Mouse (Mus musculus): ENCODE data around the gene Upk1a. TPM values are rescaled to one million over a fixed set of nuclear protein-coding genes. Genes with fewer than 3 reads are reported as not detected.

Upk1a gene
- polyA plus RNA-seq (2014; fragmentation: Illumina TruSeq; extraction: RNeasy Lipid Tissue Mini Kit (QIAGEN cat#74804); ENCODE audit: low read depth, low replicate concordance), result 0.31 TPM

DNA sequence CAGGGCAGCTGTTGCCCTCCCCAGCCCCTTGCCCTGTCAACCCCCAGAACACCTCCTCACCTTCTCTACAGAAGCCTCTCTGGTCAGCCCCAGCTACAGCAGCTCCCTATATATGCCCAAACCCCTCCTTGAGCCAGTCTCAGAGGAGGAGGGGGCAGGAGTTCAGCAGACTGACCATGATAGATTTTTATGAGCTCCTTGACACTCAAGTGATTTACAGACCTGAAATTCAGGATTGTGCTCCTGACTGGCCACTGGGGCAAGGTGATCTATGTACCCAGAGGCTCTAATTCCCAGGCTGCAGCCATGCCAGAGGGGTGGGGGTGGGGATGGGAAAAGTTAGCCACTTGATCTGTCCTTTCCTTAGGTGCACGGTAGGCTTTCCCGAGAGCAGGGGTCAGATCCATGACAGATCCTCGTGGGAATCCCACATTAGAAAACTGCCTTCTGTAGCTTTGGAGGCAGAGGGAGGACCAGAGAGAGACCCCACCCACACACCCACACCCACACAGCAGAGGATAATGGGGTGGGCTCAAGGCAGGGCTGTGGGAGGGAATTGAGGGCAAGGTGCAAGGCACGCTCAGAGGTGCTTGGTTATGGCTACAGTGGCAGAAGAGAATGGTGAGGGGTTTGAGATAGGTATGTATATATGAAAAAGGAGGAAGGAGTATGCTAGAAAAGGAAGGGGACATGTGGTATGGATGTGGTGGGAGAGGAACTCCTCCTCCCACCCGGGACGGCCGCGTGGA, at the start of gene Upk1a:
Upk1a (minus strand) TSS at position 194 of the 749 bp plus-strand sequence.

DNA sequence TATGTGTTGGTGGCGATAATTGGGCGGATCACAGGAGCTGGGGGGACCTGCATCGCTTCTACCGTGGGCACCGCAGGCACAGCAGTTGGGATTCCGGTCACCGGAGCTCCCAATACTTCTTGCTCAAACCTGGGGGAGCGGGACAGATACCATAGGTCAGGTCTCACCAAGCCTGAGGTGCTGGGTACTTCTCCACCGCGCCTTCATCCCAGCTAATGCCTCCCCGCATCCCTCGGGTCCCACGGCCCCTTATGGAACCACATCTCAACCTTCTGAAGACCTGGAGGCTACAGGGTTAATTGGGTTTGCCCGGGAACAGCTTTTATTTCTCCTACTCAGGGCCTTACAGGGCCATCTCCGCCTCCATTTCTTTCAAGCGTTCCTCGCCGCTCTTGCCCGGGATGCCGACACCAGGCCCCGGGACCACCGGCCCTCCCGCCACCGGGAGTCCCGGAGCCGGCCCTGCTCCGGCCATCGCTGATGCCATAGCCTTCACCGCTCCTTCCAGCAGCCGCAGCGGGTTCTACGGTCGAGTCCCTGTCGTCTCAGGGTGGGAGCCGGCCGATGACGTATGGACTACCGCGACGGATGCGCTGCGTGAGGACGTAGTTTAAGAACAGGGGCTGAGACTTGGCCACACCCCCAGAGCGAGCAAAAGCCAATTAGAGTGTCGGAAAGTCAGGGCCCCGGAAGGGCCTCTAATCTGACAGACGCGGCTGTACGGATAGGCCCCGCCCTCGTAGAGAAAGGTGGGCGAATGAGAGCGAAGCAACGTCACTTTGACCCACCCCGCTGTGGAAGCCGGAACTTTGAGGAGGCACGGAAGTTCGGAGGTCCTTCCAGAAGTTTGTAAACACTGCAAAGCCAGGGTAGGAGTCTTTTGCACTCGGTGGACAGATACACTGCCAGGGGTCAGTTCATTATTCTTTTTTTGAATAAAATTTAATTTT, 37.2 kb upstream of the Upk1a start, which contains the start of gene Rbm42:
Rbm42 (minus strand) TSS at position 727 of the 950 bp plus-strand sequence.

DNA sequence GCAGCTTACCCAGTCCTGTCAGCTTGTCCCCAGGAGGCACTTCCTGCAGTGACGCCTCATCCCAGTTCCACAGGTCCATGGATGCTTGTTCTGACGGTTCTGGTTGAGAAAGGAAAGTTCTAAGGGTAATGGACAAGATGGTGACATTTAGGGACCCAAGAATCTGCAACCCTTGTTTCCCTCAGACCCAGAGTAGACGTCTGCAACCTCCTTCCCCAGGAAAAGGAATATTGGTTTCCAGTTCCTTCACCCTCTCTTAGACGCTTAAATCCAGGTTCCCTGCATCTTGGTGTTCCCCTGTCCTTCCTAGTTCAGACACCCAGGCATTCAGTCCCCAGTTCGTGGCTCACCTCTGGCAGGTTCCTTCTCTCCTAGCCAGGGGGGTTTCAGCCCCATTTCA, 23.1 kb upstream of the Upk1a start, which contains the start of gene Etv2:
Etv2 (minus strand) TSS at position 101 of the 400 bp plus-strand sequence.

GRCm38 (mm10) chr7:30625530-30626384, 13.1 kb upstream of the Upk1a start, which contains the start of gene Cox6b1:
Cox6b1 (minus strand) TSS chr7:30626151.

DNA sequence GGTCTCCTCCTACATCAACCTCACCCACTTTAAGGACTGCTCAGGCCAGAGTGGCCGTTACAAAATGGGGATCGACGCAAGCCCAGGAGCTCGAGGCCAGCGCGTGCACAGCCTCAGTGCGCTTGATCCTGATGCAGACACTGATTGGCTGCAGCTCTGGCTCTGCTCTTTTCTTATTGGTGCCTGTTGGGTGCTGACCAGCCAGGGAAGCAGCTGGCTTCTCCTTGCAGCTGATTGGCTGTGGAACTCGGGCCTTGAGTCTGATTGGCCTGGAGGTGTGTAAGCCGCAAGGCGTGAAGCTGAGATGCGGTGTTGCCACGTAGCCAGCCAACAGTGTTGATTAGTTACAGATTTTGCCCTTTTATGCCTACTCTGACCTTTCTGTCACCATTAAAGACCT, 13.9 kb downstream of the Upk1a start, which contains the start of gene Zbtb32:
Zbtb32 (minus strand) TSS at position 124 of the 400 bp plus-strand sequence.

DNA sequence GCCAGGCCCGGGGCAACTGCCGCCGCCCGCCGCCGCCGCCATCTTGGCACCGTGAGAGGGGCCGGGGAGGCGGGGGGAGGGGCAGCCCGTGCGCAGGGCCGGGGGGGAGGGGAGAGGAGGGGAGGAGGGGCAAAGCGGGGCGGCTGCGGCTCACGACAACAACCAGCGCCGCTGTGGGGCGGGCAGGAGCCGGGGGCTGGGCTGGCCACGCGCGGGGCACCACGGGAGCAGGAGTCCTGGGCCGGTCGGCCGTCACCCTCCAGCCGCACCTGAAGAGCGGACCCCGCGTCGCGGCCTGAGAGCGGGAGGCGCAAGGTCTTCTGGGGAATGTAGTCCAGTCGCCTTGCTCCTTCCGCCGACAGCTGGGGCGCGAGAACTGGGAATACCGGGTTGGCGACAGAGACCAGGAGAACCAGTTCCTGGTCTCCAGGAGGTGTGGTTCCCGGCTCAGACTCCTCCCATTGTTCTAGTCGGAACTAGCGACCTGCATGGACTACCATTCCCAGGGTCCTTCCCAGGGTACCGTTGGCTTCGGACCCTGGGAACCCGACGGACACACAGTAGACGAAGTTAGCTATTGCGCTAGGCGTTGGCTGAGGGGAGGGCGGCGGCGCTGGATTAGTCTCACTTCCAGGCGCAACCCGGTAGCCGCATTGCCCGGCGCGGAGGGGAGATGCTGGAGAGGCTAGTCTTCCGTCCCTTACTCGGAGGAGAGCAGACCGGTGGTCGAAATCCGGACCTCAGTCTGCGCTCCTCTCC, 23.8 kb downstream of the Upk1a start, which contains the start of gene Kmt2b:
Kmt2b (minus strand) TSS at position 51 of the 759 bp plus-strand sequence.

DNA sequence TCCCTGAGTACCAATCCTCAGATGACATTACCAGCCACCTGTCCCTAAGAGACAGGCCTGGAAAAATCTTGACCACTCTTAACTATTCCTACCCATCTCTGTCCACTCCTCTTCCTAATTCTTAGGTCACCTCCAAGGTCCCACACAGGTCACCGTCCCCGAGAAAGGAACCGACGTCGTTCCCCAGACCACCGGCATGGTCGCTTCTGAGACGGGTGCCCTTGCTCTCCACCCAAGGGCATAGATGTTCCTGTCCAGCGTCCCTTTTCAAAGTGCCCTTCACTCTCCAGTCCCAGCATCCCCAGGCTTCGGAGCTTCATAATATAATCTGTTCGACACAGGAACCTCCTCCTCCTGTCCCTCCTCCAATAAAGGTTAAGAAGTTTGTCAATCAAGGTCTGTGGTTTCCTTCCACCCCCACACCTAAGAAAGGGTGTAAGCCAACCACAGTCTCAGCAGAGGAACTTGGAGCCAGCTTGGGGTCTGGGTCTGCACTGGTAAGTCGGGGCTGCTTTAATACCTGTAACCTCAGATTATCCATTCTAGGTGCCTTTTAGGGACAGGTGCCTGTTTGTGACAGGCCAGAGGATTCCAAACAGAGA, 47.6 kb downstream of the Upk1a start, which contains the start of gene Igflr1:
Igflr1 (plus strand) TSS at position 458 of the 602 bp plus-strand sequence.

DNA sequence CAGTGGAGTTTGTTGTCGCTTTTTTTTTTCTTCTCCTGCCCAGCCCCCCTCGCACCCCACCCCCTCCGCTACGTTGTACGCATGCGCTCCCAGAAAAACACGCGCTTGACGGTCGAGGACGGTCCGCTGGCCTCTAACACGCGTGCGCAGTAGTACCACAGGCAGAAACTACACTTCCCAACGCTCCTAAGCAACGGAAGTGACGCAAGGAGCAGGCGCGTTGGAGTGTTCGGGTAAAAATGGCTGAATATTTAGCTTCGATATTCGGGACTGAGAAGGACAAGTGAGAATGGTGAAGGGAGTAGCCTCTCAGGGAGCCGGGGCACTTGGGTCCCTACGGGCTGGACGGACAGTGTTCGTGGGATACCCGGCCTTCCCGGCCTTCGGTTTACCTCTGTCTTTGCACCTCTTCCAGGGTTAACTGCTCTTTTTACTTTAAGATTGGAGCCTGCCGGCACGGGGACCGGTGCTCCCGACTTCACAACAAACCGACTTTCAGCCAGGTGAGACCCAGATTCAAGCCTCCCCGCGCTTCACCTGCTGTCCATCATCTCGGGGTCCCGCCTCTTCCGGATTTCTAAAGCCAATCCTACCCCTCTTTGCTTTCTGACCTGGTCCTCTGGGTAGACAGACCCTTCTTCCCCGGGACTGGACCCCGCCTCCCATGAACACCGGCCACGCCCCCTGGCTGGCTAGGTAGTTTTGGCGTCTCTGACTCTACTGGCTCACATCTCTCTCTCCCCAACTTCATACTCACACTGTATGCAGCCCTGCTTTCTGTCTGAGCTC, 49.3 kb downstream of the Upk1a start, which contains the start of the genes U2af1l4, Gm49396 and Psenen:
U2af1l4 (plus strand) TSS at position 185 of the 789 bp plus-strand sequence.
Gm49396 (plus strand) TSS at position 228 of the 789 bp plus-strand sequence.
Psenen (minus strand) TSS at position 511 of the 789 bp plus-strand sequence.

DNA sequence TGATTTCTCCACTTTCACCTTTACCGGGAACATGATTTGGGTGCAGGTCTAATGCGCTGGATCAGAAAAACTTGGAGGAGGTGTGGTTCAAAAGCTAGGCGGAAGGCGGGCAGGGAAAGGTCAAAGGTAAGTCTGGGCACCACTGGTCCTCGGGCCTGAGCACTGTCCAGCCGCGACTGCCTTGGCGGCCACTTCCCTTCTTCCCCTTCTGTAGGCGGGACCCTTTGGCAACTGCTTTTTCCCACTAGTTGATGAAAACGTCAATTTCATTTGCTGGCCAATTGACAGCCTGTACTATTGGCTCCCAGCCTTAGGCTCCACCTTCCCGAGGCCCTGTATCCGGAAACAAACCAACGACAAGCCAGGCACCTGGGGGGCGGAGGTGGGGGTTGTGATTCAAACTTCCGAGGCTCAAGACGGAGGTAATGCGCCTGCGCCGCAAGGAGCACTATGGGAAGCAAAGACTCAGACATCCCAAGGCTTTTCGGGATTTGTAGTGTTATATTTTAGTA, 53.1 kb downstream of the Upk1a start, which contains the start of gene Lin37:
Lin37 (minus strand) TSS at position 396 of the 512 bp plus-strand sequence.

Other genes starting within 250 kb of the Upk1a start
- 38.2 TPM for gene Tyrobp, start 199.1 kb downstream of the Upk1a start, polyA plus RNA-seq (2014; fragmentation: Illumina TruSeq; extraction: RNeasy Lipid Tissue Mini Kit (QIAGEN cat#74804); ENCODE audit: low read depth, low replicate concordance)
- gene Hcst, start 193.0 kb downstream of the Upk1a start, polyA plus RNA-seq (2014; fragmentation: Illumina TruSeq; extraction: RNeasy Lipid Tissue Mini Kit (QIAGEN cat#74804); ENCODE audit: low read depth, low replicate concordance), result not detected
- gene Nfkbid, start 191.1 kb downstream of the Upk1a start, polyA plus RNA-seq (2014; fragmentation: Illumina TruSeq; extraction: RNeasy Lipid Tissue Mini Kit (QIAGEN cat#74804); ENCODE audit: low read depth, low replicate concordance), result 0.50 TPM
- gene Aplp1, start 167.3 kb downstream of the Upk1a start, polyA plus RNA-seq (2014; fragmentation: Illumina TruSeq; extraction: RNeasy Lipid Tissue Mini Kit (QIAGEN cat#74804); ENCODE audit: low read depth, low replicate concordance), result 3.1 TPM
- not detected for gene Kirrel2, start 155.2 kb downstream of the Upk1a start, polyA plus RNA-seq (2014; fragmentation: Illumina TruSeq; extraction: RNeasy Lipid Tissue Mini Kit (QIAGEN cat#74804); ENCODE audit: low read depth, low replicate concordance)
- not detected for gene Nphs1, start 154.5 kb downstream of the Upk1a start, polyA plus RNA-seq (2014; fragmentation: Illumina TruSeq; extraction: RNeasy Lipid Tissue Mini Kit (QIAGEN cat#74804); ENCODE audit: low read depth, low replicate concordance)
- gene Prodh2, start 119.2 kb downstream of the Upk1a start, polyA plus RNA-seq (2014; fragmentation: Illumina TruSeq; extraction: RNeasy Lipid Tissue Mini Kit (QIAGEN cat#74804); ENCODE audit: low read depth, low replicate concordance), result not detected
- gene Arhgap33, start 77.8 kb downstream of the Upk1a start, polyA plus RNA-seq (2014; fragmentation: Illumina TruSeq; extraction: RNeasy Lipid Tissue Mini Kit (QIAGEN cat#74804); ENCODE audit: low read depth, low replicate concordance), result 1.1 TPM
- 945 TPM for gene Hspb6, start 60.7 kb downstream of the Upk1a start, polyA plus RNA-seq (2014; fragmentation: Illumina TruSeq; extraction: RNeasy Lipid Tissue Mini Kit (QIAGEN cat#74804); ENCODE audit: low read depth, low replicate concordance)
- gene Proser3, start 60.5 kb downstream of the Upk1a start, polyA plus RNA-seq (2014; fragmentation: Illumina TruSeq; extraction: RNeasy Lipid Tissue Mini Kit (QIAGEN cat#74804); ENCODE audit: low read depth, low replicate concordance), result 3.8 TPM
- gene Lin37, start 53.0 kb downstream of the Upk1a start, polyA plus RNA-seq (2014; fragmentation: Illumina TruSeq; extraction: RNeasy Lipid Tissue Mini Kit (QIAGEN cat#74804); ENCODE audit: low read depth, low replicate concordance), result 17.8 TPM
- 64.0 TPM for gene U2af1l4, start 49.5 kb downstream of the Upk1a start, polyA plus RNA-seq (2014; fragmentation: Illumina TruSeq; extraction: RNeasy Lipid Tissue Mini Kit (QIAGEN cat#74804); ENCODE audit: low read depth, low replicate concordance)
- gene Gm49396, start 49.5 kb downstream of the Upk1a start, polyA plus RNA-seq (2014; fragmentation: Illumina TruSeq; extraction: RNeasy Lipid Tissue Mini Kit (QIAGEN cat#74804); ENCODE audit: low read depth, low replicate concordance), result 8.0 TPM
- gene Psenen, start 49.2 kb downstream of the Upk1a start, polyA plus RNA-seq (2014; fragmentation: Illumina TruSeq; extraction: RNeasy Lipid Tissue Mini Kit (QIAGEN cat#74804); ENCODE audit: low read depth, low replicate concordance), result 106 TPM
- not detected for gene Igflr1, start 47.4 kb downstream of the Upk1a start, polyA plus RNA-seq (2014; fragmentation: Illumina TruSeq; extraction: RNeasy Lipid Tissue Mini Kit (QIAGEN cat#74804); ENCODE audit: low read depth, low replicate concordance)
- 16.4 TPM for gene Kmt2b, start 24.1 kb downstream of the Upk1a start, polyA plus RNA-seq (2014; fragmentation: Illumina TruSeq; extraction: RNeasy Lipid Tissue Mini Kit (QIAGEN cat#74804); ENCODE audit: low read depth, low replicate concordance)
- gene Zbtb32, start 13.9 kb downstream of the Upk1a start, polyA plus RNA-seq (2014; fragmentation: Illumina TruSeq; extraction: RNeasy Lipid Tissue Mini Kit (QIAGEN cat#74804); ENCODE audit: low read depth, low replicate concordance), result not detected
- gene Cox6b1, start 13.3 kb upstream of the Upk1a start, polyA plus RNA-seq (2014; fragmentation: Illumina TruSeq; extraction: RNeasy Lipid Tissue Mini Kit (QIAGEN cat#74804); ENCODE audit: low read depth, low replicate concordance), result 3,676 TPM
- not detected for gene Etv2, start 23.0 kb upstream of the Upk1a start, polyA plus RNA-seq (2014; fragmentation: Illumina TruSeq; extraction: RNeasy Lipid Tissue Mini Kit (QIAGEN cat#74804); ENCODE audit: low read depth, low replicate concordance)
- gene Rbm42, start 37.5 kb upstream of the Upk1a start, polyA plus RNA-seq (2014; fragmentation: Illumina TruSeq; extraction: RNeasy Lipid Tissue Mini Kit (QIAGEN cat#74804); ENCODE audit: low read depth, low replicate concordance), result 37.8 TPM
- gene Haus5, start 52.1 kb upstream of the Upk1a start, polyA plus RNA-seq (2014; fragmentation: Illumina TruSeq; extraction: RNeasy Lipid Tissue Mini Kit (QIAGEN cat#74804); ENCODE audit: low read depth, low replicate concordance), result 7.5 TPM
- gene Pmis2, start 58.8 kb upstream of the Upk1a start, polyA plus RNA-seq (2014; fragmentation: Illumina TruSeq; extraction: RNeasy Lipid Tissue Mini Kit (QIAGEN cat#74804); ENCODE audit: low read depth, low replicate concordance), result not detected
- not detected for gene 2200002J24Rik, start 86.1 kb upstream of the Upk1a start, polyA plus RNA-seq (2014; fragmentation: Illumina TruSeq; extraction: RNeasy Lipid Tissue Mini Kit (QIAGEN cat#74804); ENCODE audit: low read depth, low replicate concordance)
- gene Atp4a, start 99.4 kb upstream of the Upk1a start, polyA plus RNA-seq (2014; fragmentation: Illumina TruSeq; extraction: RNeasy Lipid Tissue Mini Kit (QIAGEN cat#74804); ENCODE audit: low read depth, low replicate concordance), result not detected
- gene Tmem147, start 116.7 kb upstream of the Upk1a start, polyA plus RNA-seq (2014; fragmentation: Illumina TruSeq; extraction: RNeasy Lipid Tissue Mini Kit (QIAGEN cat#74804); ENCODE audit: low read depth, low replicate concordance), result 168 TPM
- not detected for gene Gapdhs, start 130.8 kb upstream of the Upk1a start, polyA plus RNA-seq (2014; fragmentation: Illumina TruSeq; extraction: RNeasy Lipid Tissue Mini Kit (QIAGEN cat#74804); ENCODE audit: low read depth, low replicate concordance)
- 3.5 TPM for gene Sbsn, start 138.6 kb upstream of the Upk1a start, polyA plus RNA-seq (2014; fragmentation: Illumina TruSeq; extraction: RNeasy Lipid Tissue Mini Kit (QIAGEN cat#74804); ENCODE audit: low read depth, low replicate concordance)
- 3.5 TPM for gene Dmkn, start 150.9 kb upstream of the Upk1a start, polyA plus RNA-seq (2014; fragmentation: Illumina TruSeq; extraction: RNeasy Lipid Tissue Mini Kit (QIAGEN cat#74804); ENCODE audit: low read depth, low replicate concordance)
- not detected for gene Krtdap, start 175.0 kb upstream of the Upk1a start, polyA plus RNA-seq (2014; fragmentation: Illumina TruSeq; extraction: RNeasy Lipid Tissue Mini Kit (QIAGEN cat#74804); ENCODE audit: low read depth, low replicate concordance)
- gene Ffar2, start 210.9 kb upstream of the Upk1a start, polyA plus RNA-seq (2014; fragmentation: Illumina TruSeq; extraction: RNeasy Lipid Tissue Mini Kit (QIAGEN cat#74804); ENCODE audit: low read depth, low replicate concordance), result not detected
- gene Ffar3, start 243.3 kb upstream of the Upk1a start, polyA plus RNA-seq (2014; fragmentation: Illumina TruSeq; extraction: RNeasy Lipid Tissue Mini Kit (QIAGEN cat#74804); ENCODE audit: low read depth, low replicate concordance), result not detected
- gene Ffar1, start 248.7 kb upstream of the Upk1a start, polyA plus RNA-seq (2014; fragmentation: Illumina TruSeq; extraction: RNeasy Lipid Tissue Mini Kit (QIAGEN cat#74804); ENCODE audit: low read depth, low replicate concordance), result not detected

All from heart, adult 10 weeks (tissue).